Mouse (Mus musculus) embryonic fibroblast, embryonic 13.5 days (primary cell): ENCODE data around the gene Macrod2.

Source experiments
- CTCF ChIP-seq: IDR thresholded peaks from 2 replicates; pipeline ENCODE4 v1.5.1; 2011; ENCODE audit warnings: mild to moderate bottlenecking, control low read depth, low read length, moderate library complexity, borderline replicate concordance; ENCODE audit not compliant: insufficient read depth
- POLR2A ChIP-seq: IDR thresholded peaks from 2 replicates; pipeline ENCODE4 v1.6.1; 2011; ENCODE audit warnings: low read depth, mild to moderate bottlenecking, control low read depth, low read length, moderate library complexity

GRCm38 (mm10) chr2:140830086-140830485 is 435.0 kb downstream of the Macrod2 start:
- no peak for TF ChIP-seq CTCF
- TF ChIP-seq POLR2A: no peak
